Mouse (Mus musculus) hematopoietic stem cell, adult 5-6 weeks (primary cell): ENCODE measurements around the gene Stxbp1. TPM values are rescaled to one million over a fixed set of nuclear protein-coding genes. Genes with fewer than 3 reads are reported as not detected.

Experiments used
- ATAC-seq, 2 experiments: fragments of 125-278 bp in 1 of 2; replicated peaks in 1 of 2; 2 replicates each; pipeline ENCODE4 v1.8.0; 2016 to 2017; ENCODE audit warnings: inconsistent platforms in 2 of 2, mild to moderate bottlenecking in 2 of 2, moderate number of reproducible peaks in 2 of 2, low read depth in 1 of 2, moderate TSS enrichment in 1 of 2; ENCODE audit not compliant: low FRiP score in 2 of 2, poor library complexity in 2 of 2, severe bottlenecking in 2 of 2, insufficient read depth in 1 of 2, low TSS enrichment in 1 of 2
- total RNA-seq: library from RNA; stranded (forward); fragments of 172-1452, 232-1000 nt; gene quantifications from 2 replicates; pipeline ENCODE4 v1.2.3, GENCODE M21; 2017

Gene Stxbp1
- total RNA-seq, 1 experiment from 2014 or later, result 6.2 TPM

GRCm38 (mm10) chr2:32876490-32877302, 29.7 kb upstream of the Stxbp1 start:
- ATAC-seq, result no peak

- ATAC-seq, result peak; percentile 54 to 65; a peak in 3 of 4 replicates
Observed at GRCm38 (mm10) chr2:32875675-32876489, 28.8 kb upstream of the Stxbp1 start, which contains the start of gene Fam129b. Gene Fam129b (plus strand): TSS chr2:32876114.

DNA sequence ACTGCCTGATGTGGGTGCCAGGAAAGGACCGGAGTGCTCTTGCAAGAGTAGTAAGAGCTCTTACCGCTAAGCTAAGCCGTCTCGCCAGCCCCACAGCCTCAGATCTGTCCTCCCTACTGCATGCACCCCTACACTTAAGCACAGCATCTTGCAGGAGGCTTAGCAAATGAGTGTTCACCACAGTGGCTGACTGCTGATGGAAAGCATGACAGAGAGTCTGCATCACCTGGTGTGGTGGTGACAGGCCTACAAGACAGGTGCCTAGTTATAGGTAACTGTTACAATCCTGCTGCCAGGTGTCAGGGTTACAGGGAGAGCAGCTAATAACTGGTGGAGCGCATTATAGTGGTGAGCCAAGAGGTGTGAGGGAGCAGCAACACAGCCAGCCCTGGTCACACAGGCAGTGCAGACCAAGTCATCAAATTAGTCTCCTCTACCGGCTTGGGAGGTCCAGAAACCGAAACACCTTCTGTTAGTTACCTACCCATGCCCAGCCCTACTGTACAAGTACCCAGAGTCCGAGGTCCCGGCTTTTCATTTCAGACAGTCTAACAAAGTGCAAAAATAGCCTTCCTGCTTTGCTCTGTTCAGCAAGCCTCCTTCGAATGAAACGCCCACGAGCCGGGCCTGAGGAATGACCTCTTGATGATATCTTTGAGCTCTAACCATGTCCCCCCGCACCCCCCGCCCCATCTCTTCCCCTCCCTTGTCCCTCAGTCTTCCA, 28.1 kb upstream of the Stxbp1 start:
- ATAC-seq, result no peak

- no peak for ATAC-seq
Observed at GRCm38 (mm10) chr2:32874070-32874469, 27.0 kb upstream of the Stxbp1 start.

GRCm38 (mm10) chr2:32870275-32871100, 23.4 kb upstream of the Stxbp1 start:
- no peak for ATAC-seq

DNA sequence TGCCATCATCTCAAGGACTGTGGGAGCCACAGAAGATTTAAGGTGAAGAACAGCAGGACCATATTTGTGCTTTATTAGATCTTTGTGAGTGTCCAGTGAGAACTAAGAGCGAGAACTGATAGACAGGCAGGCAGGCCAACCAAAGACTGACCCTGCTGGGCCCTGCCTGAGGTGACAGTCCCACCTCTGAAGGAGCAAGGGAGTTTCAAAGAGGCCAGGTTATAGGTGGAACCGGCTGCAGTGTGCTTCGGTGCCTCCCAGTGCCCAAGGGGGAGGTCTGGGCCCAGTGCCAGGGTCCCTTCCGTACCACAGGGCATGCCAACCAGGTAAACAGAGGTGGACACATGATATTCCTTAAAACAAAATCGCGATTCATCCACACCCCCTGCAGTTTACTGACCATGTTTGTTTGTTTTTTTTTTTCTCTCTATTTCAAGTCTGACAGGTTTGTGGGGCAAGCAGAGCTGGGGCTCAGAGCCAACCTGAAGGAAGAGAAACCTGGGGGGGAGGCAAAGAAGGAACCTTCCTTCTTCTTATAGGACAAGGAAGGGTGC, 22.8 kb upstream of the Stxbp1 start:
- ATAC-seq, result no peak

DNA sequence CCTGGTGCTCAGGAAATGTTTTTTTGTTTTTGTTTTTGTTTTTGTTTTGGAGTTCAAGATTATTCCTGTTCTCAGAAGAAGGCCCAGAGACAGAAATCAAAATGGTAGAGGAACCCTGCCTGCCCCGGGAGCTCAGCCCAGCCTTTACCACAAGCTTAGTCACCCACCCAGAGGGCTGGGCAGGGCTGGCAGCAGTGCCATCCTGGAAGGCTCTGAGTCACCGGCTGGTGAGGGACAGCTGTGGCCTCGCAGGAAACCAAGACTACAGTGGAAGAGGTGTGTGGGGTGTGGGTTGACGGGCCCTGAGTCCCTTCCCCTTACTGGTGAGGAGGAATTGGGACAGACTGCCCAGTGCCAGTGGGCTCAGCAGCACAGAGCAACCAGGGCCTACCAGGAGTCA, 20.3 kb upstream of the Stxbp1 start:
- peak; percentile 95 to 98 for ATAC-seq

DNA sequence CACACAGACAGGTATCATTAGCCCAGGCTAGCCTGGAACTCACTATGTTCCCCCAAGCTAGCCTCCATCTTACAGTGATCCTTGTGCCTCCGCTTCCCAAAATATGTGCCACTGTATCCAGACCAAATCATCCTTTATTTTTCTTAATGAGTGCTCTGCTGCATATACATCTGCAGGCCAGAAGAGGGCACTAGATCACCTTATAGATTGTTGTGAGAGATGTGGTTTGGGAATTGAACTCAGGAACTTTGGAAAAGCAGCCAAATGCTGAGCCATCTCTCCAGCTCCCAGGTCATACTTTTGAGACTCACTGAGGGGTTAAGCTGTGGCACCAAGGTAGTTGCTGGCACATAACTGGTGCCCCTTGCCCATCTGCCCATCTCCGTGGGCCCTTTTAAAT, 17.7 kb upstream of the Stxbp1 start:
- no peak for ATAC-seq

GRCm38 (mm10) chr2:32863317-32863716, 16.3 kb upstream of the Stxbp1 start:
- ATAC-seq, result no peak

DNA sequence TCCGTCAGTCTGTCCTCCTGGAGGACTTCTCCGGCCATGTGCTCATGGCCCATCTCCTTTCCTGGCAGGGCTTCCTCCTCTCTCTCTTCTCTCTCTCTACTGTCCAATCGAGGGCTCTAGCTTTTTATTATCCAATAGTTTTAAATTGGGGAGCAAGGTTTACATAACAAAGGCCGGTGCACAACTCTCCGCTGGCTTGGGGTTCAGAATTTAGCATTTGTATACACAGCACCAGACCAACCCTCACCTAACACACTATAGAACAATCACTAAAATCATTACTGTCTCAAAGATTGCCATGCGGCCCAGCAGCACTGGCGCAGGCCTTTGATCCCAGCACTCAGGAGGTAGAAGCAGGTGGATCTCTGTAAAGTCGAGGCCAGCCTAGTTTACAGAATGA, 13.8 kb upstream of the Stxbp1 start:
- no peak for ATAC-seq

GRCm38 (mm10) chr2:32859622-32860012, 12.6 kb upstream of the Stxbp1 start:
- ATAC-seq, result no peak

DNA sequence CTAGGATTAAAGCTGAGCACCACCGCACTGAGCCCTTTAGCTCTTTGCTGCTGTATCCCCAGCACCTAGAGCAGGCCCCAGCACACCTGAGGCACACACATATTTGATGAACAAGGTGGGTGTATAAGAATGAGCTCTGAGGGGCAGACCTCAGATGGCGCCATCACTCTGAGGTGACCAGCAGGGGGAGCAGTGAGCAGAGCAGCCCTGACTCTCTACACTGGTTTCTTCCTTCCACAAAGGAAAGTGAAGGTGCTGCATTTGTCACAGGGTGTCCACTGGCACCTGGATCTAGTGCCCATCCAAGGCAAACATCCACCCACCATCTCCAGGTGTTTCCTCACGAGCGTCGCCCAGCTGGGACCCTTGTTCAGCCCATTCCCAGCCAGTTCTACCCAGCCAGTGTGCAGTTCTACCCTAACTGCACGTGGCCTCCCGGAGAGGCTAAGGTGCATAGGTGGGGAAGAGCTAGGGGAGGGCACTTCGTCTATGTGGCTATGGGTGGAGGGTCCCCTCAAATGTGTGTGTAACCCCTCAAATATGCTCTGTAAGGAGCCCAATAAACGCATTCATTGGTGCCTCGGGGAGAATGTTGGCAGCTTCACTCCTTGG, 12.1 kb upstream of the Stxbp1 start:
- ATAC-seq, result peak; percentile 60 to 81

DNA sequence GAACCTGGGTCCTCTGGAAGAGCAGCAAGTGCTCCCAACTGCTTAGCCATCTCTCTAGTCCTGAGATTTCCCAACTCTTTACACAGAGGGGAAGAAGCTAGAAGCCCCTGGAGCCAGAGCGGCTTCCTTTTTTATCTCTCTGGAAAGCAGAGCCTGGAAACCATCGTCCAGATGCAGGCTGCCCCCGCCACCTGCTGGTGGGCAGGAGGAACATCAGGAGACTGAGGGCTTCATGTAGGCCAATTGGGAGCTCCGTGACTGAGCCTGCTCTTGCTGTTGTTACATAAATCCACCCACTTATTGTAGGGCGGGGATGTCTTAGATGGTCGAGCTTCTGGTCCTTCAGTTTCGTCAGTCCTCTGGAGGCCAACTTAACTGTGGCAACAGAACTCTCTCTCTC, 10.5 kb upstream of the Stxbp1 start:
- peak; percentile 85 to 86 for ATAC-seq

DNA sequence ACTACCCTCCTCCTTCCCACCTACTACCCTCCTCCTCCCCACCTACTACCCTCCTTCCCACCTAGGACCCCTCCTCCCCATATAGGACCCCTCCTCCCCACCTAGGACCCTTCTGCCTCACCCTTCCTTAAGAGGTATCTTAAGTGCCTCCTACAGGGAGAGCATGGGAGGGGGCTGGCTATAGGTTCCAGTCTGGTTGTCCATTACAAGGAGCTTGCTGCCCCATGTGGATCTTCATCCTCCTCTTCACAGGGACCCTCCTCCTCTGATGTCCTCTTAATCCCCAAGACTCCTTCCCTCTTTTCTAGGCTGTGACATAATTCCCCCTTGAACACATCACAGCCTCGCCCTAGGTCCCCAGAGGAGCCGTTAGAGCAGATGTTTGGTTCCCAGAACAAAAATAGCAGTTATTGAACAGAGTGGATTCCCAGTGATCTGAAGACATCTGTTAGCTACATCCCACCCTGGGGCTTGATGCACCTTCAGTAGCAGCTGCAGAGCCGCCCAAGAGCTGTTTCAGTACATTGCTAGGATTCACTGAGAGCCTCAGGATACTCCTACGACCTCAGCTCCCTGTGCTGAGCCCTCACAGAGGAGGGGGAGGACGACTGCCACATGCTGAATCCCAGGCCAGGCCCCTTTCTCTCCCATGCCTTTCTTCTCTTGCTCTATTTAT, 8.9 kb upstream of the Stxbp1 start:
- no peak for ATAC-seq

DNA sequence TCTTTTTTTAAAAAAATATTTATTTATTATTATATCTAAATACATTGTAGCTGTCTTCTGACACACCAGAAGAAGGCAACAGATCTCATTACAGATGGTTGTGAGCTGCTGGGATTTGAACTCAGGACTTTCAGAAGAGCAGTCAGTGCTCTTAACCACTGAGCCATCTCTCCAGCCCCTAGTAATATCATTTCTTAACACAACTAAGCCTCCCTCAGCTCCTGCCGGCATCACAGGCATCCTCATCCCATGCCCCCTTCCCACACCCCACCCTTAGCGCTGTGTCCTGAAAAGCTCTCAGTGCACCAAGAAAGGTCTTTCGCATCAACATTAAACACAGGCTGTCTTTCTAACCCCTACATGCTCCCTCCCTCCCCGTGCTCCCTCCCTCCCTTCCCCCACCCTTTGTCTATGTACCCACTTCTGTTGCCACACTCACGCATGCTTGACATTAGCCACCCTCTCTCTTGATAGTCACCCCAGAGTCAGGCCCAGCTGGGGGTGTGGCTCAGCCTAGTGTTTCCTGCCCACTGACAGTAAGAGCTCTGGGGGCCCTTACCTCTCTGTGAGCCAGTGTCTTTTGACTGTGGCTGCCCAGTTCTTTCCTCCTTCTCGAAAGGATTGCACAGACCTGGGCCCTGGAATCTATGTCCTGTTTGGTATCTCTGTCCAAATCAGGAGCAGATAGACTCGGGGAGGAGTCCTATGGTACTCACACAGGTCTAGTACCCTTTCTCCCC, 8.2 kb upstream of the Stxbp1 start:
- ATAC-seq, result no peak
